Mouse (Mus musculus) thymus, adult 18-20 months (tissue): ENCODE results near the gene A930009A15Rik.

Experiments
- DNase-seq, 2 experiments: peaks; one replicate each; pipeline ENCODE4 v3.0.0; 2022; ENCODE audit warnings: mixed read lengths in 2 of 2

A930009A15Rik gene

DNA sequence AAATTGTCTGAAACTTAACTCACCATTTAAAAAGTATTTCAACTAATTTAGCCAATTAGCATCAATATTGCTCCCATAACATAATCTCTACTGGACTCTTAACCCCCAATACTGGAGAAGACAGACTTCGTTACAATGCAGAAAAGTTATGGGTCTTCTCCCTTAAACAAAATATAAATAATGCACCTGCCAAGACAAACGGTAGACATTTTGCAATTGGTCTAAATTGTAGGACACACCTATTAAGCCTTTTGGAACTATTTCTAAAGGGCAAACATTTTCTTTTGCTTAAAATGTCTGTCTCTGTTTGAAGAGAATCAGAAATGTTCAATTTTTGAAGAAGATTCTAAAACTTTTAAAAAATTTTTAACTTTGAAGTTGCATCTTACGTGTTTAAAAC is 13.3 kb downstream of the A930009A15Rik start:
- no peak for DNase-seq

DNA sequence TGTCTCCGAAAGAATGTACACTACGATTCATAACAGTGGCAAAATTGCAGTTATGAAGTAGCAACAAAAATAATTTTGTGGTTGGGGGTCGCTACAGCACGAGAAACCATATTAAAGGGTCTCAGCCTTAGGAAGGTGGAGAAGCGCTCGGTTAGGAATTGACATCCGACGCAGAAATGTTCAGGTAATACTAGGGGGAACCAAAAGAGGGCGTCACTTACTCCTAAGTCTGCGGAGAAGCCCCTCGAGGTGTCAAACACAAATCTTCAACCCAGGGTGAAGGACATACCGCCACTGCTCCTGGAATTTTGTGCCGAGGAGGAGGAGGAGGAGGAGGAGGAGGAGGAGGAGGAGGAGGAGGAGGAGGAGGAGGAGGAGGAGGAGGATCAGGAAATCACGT is 14.9 kb downstream of the A930009A15Rik start:
- DNase-seq = no peak

DNA sequence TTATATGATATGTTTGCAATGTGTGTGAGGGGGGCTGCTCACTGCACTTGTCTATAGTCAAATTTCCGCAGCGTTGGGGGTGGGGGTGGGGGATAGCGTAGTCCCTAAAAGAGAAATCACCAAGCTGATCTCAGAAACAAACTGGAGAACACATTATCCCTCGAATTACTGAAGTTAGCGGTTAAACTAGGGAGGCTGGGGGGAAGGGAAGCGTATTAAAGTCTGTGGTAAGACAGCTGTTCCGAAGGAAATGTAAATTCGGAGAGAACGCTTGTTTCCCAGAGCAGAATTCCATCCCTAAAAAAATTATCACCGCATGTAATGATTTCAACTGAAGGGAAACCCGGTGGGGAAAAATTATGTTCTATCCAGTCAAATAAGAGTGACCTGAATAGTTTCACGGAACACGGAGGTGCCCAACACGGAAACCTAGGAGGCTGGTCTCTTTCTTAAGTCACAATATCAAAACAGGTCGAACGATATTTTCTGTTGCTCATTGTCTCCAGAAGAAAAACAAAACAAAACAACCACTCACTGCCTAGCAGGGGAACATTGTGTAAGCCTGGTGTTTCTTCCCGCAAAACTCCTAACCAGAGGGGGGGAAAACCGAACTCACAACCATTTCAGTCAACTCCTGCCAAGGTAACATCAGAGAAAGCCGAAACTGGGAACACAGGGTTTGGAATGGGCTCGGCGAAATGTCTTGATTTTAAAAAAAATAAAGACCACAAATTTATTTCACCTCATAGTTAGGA is 15.9 kb downstream of the A930009A15Rik start:
- DNase-seq = no peak

DNA sequence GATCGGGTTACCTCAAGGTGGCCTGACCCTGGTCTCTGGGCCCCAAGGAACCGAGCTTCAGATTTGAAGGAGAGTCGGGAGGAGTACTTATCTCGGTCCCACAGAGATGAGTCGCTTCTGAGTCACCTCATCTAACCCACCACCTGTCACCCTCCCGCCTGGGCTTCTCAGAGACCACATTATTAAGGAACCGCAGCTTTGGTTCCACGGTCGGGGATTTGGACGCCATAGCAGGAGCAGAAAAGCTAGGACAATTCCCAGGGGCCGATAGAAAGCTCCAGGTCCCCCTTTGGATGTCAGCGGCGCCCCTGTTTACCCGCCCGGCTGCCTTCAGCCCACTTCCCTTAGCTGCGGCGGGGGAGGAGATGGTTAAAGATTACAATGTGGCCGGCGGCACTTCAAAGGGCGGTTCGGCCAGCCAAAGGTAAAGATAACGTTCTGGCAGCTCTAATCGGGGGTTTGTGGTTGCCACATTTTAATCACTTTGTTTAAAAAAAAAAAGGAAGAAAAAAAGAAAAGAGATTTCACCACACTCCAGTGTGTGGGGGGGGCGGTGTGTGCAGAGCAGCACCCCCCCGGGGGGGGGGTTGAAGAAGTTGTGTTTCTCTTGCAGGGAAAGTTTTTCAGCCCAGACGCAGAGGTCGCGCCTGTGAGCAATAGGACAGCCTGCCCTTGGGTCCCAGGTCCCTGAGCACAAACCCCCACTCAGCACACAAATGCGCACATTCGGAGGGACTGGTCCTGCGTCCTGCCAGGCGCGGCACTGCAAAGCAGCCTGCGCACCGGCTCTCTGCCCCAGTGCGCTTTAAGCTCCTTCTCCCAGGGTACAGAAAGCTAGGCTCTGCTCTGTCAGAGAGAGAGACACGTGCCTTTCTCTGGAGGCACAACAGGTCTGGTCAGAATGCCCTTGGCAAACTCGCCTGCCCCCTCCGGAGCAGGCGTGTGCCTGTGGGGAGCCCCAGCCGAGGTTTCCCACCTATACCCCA is 16.8 kb downstream of the A930009A15Rik start:
- DNase-seq = no peak

DNA sequence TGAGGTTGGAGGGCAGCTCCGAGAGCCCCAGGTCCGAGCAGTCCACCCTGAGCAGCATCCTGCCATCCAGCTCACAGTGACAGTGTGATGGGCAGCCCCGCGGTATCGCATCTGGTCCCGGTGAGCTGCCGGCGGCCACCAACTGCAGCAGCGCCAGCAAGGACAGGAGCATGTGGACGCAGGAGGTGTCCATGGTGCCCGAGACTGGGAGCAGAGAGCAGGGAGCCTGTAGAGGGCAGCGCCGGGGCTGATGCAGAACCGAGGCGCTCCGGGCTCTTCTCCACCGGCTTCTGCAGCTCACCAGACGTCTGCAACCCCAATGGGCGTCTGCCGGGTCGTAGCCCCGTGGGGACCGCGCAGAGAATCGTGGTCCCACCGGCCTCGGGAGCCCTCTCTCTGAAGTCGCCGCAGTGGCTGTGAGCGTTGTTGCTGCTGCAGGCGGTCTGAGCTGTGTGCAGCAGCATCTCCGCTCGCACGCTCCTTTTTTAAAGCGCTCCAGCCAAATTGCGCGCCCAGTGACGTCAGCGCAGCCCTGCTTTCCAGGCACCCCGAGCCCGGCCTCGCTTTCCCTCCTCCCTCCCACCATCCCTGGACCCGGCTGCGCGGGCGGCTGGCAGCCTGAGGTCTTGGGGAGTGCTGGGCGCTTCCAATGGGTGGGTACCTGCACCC is 17.6 kb downstream of the A930009A15Rik start, which contains the start of gene Lgr5:
Lgr5 (minus strand) TSS at position 480 of the 669 bp plus-strand sequence.
- no peak for DNase-seq

DNA sequence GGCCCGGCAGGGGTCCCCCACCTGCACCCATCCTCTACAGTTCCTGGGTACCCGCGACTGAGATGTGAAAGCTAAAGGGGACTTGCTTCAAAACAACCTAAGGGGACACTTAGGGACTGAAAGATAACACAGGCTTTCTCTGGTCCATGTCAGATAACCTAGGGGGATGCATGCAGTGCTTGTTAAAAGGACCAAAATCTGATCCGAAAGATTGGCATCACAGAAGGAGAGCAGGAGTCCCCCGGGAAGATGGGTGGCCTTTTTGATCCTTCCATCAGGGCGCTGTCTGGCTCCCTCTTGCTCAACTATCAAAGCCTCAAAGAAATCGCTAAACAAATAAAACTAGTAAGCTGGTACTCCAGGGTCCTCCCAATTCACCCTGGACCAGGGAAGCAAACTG is 18.2 kb downstream of the A930009A15Rik start:
- DNase-seq = no peak

DNA sequence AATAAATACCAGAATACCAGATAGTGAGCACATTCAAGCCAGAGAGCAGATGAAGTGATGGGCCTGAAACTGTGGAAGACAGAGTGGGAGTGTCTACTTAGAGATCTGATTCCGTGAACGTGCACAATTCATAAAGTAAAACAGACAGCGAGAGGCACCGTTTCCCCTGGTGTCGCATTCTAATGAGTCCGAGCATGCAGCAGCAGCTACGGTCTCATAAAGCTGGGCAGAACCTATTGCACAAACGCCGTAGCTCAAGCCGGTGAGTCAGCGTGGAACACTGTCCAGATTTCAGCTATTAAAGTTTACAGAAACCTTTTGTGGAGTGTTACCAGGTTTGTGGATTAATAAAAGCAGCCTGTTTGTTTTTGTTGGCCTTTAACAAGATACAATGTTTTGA is 23.4 kb downstream of the A930009A15Rik start:
- no peak for DNase-seq

DNA sequence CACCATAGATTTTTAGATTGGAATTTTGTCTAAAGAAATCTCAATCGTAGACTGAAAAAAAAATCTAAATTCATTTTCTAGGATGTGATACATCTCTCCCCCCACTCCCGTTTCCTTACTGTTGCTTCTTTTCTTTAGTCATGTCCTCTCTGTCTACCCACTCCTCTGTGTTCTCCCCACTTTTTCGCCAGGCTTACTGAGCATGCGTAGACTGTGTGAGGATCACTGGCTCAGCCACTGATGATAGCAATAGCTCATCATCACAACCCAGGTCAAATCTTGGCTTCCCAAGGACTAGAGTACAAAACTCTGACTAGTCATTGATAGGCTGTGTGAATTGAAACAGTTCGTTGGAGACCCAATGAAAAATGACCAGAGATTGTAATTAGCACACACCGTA is 23.9 kb downstream of the A930009A15Rik start:
- DNase-seq = no peak

DNA sequence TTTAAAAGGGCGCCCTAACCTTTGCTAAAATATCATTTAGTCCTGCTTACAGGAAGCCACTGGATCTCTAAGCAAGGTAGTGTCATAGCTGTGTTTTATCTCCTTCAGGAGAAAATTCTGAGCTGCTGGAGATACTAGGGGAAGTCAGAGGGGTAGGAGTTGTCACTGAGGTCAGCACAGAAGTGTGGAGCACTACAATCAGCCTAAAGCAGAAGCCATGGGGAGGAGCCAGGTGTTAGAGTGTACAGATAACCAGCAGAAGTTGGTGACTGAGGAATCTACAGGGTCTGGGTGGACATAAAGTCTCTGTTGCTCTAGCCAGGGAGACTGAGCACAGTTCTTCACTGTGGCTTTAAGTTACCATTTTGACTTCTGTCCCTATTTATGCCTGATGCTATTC is 26.0 kb downstream of the A930009A15Rik start:
- DNase-seq = no peak

DNA sequence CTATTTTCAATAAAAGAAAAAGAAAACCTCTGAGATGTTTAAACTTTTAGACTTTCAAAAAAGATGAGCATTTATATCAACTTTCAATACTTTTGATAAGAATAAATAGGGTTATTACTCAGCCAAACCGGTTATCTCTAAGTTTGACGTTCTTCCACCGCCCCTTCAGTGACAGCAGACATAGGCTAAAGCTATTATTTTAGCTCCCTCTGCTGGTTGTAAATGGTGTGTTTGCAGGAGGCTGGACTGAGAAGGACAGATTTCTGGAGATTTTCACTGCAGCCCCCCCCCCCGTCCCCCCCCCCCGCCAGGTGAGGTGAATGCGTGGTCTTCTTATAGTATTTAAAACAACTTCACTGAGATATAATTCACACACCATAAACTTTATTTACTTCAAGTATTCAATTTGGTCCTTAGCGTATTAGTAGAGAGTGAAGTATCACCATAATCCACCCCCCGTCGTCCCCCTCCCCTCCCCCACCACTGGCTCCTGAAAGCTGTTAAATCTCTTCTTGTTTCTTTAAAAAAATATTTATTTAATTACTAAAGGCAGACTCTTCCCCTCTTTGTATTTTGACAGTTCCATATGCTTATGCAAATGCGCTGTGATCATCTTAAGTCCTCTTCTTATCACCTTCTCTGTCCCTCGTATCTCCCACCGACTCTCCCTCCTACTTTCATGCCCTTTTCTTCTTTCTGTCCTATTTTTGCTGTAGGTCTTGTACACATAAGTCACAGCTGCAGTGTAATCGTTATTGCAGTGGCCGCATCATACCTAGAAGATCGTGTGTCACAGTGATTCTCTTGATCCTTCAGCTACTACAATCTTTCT is 47.9 kb downstream of the A930009A15Rik start:
- no peak for DNase-seq

DNA sequence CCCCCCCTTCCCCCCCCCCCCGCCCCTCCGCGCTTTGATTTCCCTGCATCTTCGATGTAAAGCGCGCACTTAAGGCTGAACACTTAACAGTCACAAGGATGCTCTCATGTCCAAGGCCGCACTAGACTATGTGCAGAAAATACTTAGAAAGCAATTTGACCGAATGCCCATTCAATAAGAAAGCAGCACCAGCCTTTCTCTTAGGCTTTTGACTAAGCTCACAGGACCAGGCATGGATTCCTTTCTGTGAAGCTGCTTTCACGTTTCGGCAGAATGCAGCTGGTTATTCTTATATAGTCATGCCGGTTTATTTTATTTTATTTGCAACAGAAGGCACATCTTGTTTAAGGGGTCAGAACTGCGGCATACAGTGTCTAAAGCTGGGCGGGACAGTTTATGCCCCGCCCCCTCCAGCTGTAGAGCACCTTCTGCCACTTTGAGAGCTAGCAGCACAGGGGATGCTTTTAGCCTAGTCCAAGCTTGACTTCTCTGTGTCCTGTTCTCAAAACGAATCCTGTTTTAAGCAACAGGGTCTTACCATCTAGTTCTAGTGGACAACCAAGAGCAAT is 48.6 kb downstream of the A930009A15Rik start:
- DNase-seq = no peak

DNA sequence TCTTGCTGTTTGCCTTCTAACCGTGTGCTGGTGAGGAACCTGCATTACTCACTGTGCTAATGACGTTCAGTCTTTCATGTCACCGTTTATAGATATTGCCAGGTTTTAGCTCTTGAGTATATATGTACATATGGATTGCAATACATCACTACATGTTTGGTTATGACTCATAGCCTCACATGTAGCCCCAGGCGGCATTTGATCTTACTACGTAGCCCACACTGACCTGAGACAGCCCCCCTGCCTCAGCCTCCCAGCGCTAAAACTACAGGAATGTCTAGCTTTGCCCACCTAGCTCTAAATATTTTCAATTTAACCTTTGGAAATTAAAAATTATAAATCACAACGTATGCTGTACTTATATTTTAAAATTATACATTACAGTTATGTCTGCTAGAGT is 53.7 kb downstream of the A930009A15Rik start:
- DNase-seq = no peak

DNA sequence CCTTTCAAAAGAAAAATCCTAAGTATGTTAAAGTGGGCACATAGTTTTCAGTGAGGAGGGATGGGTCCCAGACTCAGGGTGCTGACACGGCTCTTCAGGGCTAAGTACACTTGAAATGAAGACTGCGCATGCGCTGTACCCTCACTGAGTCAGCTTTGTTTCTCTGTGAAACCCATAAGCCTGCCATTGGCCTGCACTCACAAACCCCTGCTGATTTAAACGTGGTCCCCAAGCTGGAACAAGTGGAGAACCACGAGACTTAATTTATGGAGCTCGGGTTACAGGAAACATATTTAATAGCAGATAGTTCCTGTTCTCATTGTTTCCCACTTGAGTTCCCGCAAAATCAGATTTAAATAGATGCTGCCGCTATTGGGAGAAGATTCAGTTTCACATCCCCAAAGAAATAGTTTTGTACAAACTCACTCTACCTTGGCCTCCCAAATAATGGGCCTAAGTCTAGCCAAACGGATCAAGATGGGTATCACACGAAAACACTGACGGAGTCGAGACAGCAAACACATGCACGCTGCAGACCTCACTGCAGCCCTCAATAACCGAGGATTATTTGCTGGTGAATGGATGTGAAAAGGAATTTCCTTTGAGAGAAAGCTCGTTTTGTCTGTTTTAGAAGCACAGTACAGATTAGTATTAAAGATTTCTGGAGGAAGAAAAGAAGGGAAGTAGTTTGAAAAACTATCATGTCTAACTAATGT is 54.3 kb downstream of the A930009A15Rik start:
- no peak for DNase-seq

DNA sequence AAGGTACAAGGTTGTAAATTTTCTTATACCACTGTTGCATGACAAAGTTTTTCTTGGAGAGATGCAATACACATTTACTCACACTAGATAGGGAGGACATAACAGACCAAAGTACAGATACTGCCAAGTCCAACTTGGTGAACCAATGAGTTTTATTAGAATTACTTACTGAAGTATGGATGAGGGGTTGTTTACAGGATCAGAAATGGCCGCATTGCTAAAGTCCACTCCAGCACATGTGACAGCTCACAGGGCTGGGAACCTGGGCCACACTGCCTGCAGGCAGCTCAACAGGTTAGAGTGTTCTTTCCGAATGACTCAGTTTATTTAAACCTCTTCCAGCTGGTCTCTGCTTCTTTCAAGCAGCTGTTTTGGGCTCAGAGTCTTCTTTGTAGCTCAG is 55.2 kb downstream of the A930009A15Rik start:
- DNase-seq = no peak

DNA sequence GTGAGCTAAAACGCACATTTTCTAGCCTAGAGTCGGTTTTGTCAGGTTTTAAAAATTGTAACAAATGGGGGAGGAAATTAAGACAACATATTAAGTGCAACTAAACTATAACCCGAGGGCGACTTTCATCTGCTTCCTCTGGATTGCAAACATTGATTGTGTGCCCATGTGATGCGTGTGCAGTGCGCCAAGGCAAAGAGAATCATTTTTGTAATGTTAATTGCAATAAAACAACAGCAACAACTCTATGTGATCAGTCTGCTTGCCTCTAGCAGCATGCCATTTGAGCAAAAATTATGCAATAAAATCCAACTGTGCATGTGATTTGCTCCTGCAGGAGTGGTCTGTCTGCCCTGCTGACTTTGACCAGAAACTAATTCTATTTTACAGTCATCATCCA is 56.9 kb downstream of the A930009A15Rik start:
- DNase-seq = no peak
